Mouse (Mus musculus): ENCODE measurements around the gene Bcl11b.

DNA sequence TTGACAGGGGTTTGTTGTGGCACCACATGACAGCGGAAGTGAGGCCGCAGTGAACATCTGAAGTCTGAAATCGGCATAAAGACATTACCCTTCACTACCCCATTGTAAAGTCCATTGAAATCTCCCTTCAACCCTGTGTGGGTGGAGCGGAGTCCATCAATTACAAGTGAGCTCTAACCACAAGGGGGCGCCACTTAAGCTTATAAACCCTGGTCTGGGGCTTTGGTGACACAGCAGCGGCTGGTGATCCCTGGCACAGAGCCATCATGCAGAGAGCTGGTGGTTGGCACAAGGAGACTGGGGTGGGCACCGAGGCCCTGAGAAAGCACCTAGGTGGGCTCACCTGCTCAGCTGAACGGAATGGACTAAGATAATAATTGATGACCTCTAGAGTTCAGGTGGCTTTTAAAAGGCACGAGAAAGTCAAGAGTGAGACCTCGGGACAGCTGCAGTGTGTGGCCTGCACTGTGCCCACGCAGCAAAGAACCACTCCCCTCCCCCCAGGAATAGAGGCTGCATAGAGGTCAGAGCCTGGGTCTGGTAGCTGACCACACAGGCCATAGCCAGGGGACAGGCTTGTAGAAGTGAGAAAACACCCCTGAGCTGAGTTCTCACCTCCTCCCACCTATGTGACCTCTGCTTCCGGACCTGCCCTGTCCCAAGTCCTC, 38.3 kb upstream of the Bcl11b start:
- TF ChIP-seq CTCF (IDR thresholded peaks at IDR 0.05; ENCODE audit: extremely low read depth, insufficient read depth, insufficient read length, insufficient replicate concordance) (peak; percentile 16; the same call in 1 of the 2 replicates), POLR2A (IDR thresholded peaks at IDR 0.05; ENCODE audit: low read depth, low read length) (no peak)

Measured in spleen, adult 2 months (tissue).